Comparison of ENCODE assay signal across 27 mouse cellular contexts in genomic region chr10:127377700-127378099, GRCm38 (mm10). TPM values are rescaled to one million over a fixed set of nuclear protein-coding genes. Genes with fewer than 3 reads are reported as not detected.
"Had no signal": no experiment of that assay in that cellular context is flagged by ENCODE, and none has a peak within 500 bp of the region (broad histone marks: within the 10 kb centered on the region; RNA-seq: fewer than 3 reads in every experiment).

No protein-coding gene starts in this region.

- H3K4me3 ChIP-seq: layer of hippocampus, adult 2 months had no signal

- H3K9ac ChIP-seq: liver, embryonic 14.5 days; lung, embryonic 14.5 days had no signal

- H3K4me2 ChIP-seq: lung, embryonic 14.5 days had no signal

- H3K27ac ChIP-seq: hindbrain, postnatal 0 days; kidney, postnatal 0 days; layer of hippocampus, adult 2 months; liver, embryonic 14.5 days; macrophage had no signal

- ATAC-seq: hindbrain, postnatal 0 days; intestine, postnatal 0 days; lung, postnatal 0 days had no signal

- DNase-seq: kidney, postnatal 25 days; layer of hippocampus, adult 9-11 months; midbrain, embryonic 14.5 days; thymus, adult 18-20 months; thymus, postnatal 4 days had no signal

RNA-seq across cellular contexts. Expression of gene Inhbc, which starts 7.5 kb away (rescaled TPM):
- total RNA-seq: hindbrain, postnatal 0 days; layer of hippocampus, adult 2 months; layer of hippocampus, postnatal 25 days; left cerebral cortex, adult 18-20 months; left cerebral cortex, postnatal 10 days; left cerebral cortex, postnatal 36 days; megakaryocyte, adult 5-6 weeks; midbrain, postnatal 0 days had no signal
- polyA plus RNA-seq: hindbrain, postnatal 0 days; intestine, embryonic 14.5 days; intestine, postnatal 0 days; kidney, adult 2 months; large intestine, adult 2 months; limb, embryonic 14.5 days; lung, embryonic 14.5 days; lung, postnatal 0 days; macrophage; midbrain, embryonic 14.5 days; midbrain, postnatal 0 days; neural tube, embryonic 11.5 days; neural tube, embryonic 14.5 days; small intestine, adult 2 months; spleen, adult 2 months had no signal

RNA-seq across cellular contexts. Expression of gene Inhbe, which starts 23.5 kb away (rescaled TPM):
- total RNA-seq: hindbrain, postnatal 0 days; layer of hippocampus, adult 2 months; layer of hippocampus, postnatal 25 days; midbrain, postnatal 0 days had no signal
- polyA plus RNA-seq: hindbrain, postnatal 0 days; intestine, embryonic 14.5 days; kidney, adult 2 months; kidney, postnatal 0 days; large intestine, adult 2 months; limb, embryonic 14.5 days; lung, postnatal 0 days; macrophage; midbrain, postnatal 0 days; neural tube, embryonic 11.5 days; small intestine, adult 2 months; spleen, adult 2 months had no signal

RNA-seq across cellular contexts. Expression of gene Gli1, which starts 35.9 kb away (rescaled TPM):
- total RNA-seq: megakaryocyte, adult 5-6 weeks had no signal
- polyA plus RNA-seq: macrophage had no signal
